8 mouse cellular contexts compared by ENCODE assay signal in genomic region chr2:94262917-94263529, GRCm38 (mm10).
DNase-seq lines count a peak whose midpoint lies in the region; ATAC-seq and TF ChIP-seq lines count a peak whose summit lies in the region.

No protein-coding gene starts in this region.

- H3K4me2 ChIP-seq in kidney, embryonic 15.5 days = peak overlapping the region; percentile 56
- peak overlapping the region; percentile 75 for H3K4me2 ChIP-seq in hindbrain, postnatal 0 days (ENCODE audit: low read depth, low read length)

- H3K4me1 ChIP-seq in kidney, embryonic 15.5 days = peaks cover 29% of the 10 kb centered on the region
- peaks cover 10% of the 10 kb centered on the region for H3K4me1 ChIP-seq in hindbrain, postnatal 0 days (ENCODE audit: insufficient read depth, low read length)

- 5% methylated on average over 12 of the region's 13 CpGs for WGBS in kidney, embryonic 15.5 days
- WGBS in hindbrain, postnatal 0 days = 1% methylated on average over 12 of the region's 13 CpGs

- no peak for ATAC-seq in kidney, embryonic 15.5 days (replicated peaks; ENCODE audit: low FRiP score)
- peak; percentile 9; the same call in 1 of the 2 replicates for ATAC-seq in hindbrain, postnatal 0 days
- no peak for ATAC-seq in monocyte, adult 5-6 weeks (replicated peaks; ENCODE audit: insufficient number of reproducible peaks, low FRiP score, low TSS enrichment, poor library complexity, severe bottlenecking)

- no peak overlapping the region for H3K27ac ChIP-seq in kidney, embryonic 15.5 days
- peak overlapping the region; percentile 64 for H3K27ac ChIP-seq in hindbrain, postnatal 0 days

- peaks cover 74% of the 10 kb centered on the region for H3K27me3 ChIP-seq in kidney, embryonic 15.5 days
- no peaks in the 10 kb centered on the region for H3K27me3 ChIP-seq in hindbrain, postnatal 0 days (ENCODE audit: insufficient read depth, low read length)

- H3K9me3 ChIP-seq in kidney, embryonic 15.5 days (replicated peaks) = no peaks in the 10 kb centered on the region
- no peaks in the 10 kb centered on the region for H3K9me3 ChIP-seq in hindbrain, postnatal 0 days (ENCODE audit: low read length)

- H3K36me3 ChIP-seq in kidney, embryonic 15.5 days = no peaks in the 10 kb centered on the region
- no peaks in the 10 kb centered on the region for H3K36me3 ChIP-seq in hindbrain, postnatal 0 days (ENCODE audit: insufficient read depth, low read length)

- no peak for DNase-seq in kidney, adult 8-10 months
- DNase-seq in embryo, embryonic 9.5 days (ENCODE audit: extremely low spot score) = peak; percentile 34
- DNase-seq in hindbrain, postnatal 0 days (ENCODE audit: low spot score) = no peak
- DNase-seq in neural tube, embryonic 10.5 days (ENCODE audit: extremely low spot score, low spot score) = peak; percentile 35
- no peak for DNase-seq in layer of hippocampus, adult 9-11 months
- DNase-seq in natural killer cell, adult 2 months (ENCODE audit: low spot score in 2 of 2) = no peak

- H3K9ac ChIP-seq in kidney, embryonic 15.5 days = no peak overlapping the region
- H3K9ac ChIP-seq in hindbrain, postnatal 0 days (replicated peaks; ENCODE audit: low read length) = peak overlapping the region; percentile 41

- TF ChIP-seq CTCF in hindbrain, postnatal 0 days (IDR thresholded peaks at IDR 0.05; ENCODE audit: low read depth) = no peak

- peak overlapping the region; percentile 28 for H3K4me3 ChIP-seq in kidney, embryonic 15.5 days (replicated peaks)
- H3K4me3 ChIP-seq in hindbrain, postnatal 0 days (ENCODE audit: low read length) = peak overlapping the region; percentile 33

Comparison
In these comparisons a context has a peak if more than half of its experiments do, and no peak if none do; other contexts are left out.
1. DNase-seq: peak in embryo, embryonic 9.5 days (single experiment) and neural tube, embryonic 10.5 days (single experiment); none in kidney, adult 8-10 months (0 of 2), hindbrain, postnatal 0 days (single experiment), layer of hippocampus, adult 9-11 months (single experiment) and natural killer cell, adult 2 months (0 of 2).